Mouse (Mus musculus) skeletal muscle tissue, postnatal 0 days (tissue): ENCODE measurements around the gene Susd3. TPM values are rescaled to one million over a fixed set of nuclear protein-coding genes. Genes with fewer than 3 reads are reported as not detected.

Source experiments
- polyA plus RNA-seq: library from polyadenylated mRNA; unstranded; fragments of >200 nt; fragmentation: Nextera tagmentation; extraction: Ambion mirVana; gene quantifications from 2 replicates; pipeline ENCODE4 v1.2.1, GENCODE M21; 2015

The Susd3 gene
- polyA plus RNA-seq = 1.0 and 1.3 TPM in 2 replicates

DNA sequence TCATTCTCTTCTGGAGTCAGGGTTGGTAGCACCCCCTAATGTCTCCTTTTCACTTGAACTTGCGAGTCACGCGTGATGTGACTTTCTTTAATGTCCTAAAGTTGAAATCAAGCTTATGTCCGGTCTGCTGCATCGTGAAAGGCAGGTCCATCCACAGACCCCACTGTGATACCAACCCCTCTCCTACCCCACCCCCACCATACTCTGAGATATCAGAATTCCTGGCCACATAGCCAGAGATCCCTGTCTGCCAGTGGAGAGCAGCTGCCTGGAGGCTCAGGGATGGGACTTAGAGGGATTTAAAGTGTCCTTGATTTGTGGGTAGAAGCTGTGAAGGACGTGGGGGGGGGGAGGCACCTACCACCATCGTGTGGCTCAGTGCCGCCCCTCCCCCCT is at the start of gene Susd3:
Susd3 (minus strand) TSS at position 240 of the 396 bp plus-strand sequence.

GRCm38 (mm10) chr13:49215504-49216219 is 32.8 kb downstream of the Susd3 start, which contains the start of gene Card19:
Card19 (minus strand) TSS chr13:49216037.

GRCm38 (mm10) chr13:49187288-49188218 is 61.0 kb downstream of the Susd3 start, which contains the start of gene Ninj1:
Ninj1 (plus strand) TSS chr13:49187485.

Other genes starting within 250 kb of the Susd3 start
- 3.9 and 5.2 TPM in 2 replicates for gene Wnk2, start 100.7 kb downstream of the Susd3 start, polyA plus RNA-seq
- 58.8 and 62.0 TPM in 2 replicates for gene Ninj1, start 61.2 kb downstream of the Susd3 start, polyA plus RNA-seq
- 97.6 and 99.6 TPM in 2 replicates for gene Card19, start 32.7 kb downstream of the Susd3 start, polyA plus RNA-seq
- gene Fgd3, start 71.6 kb upstream of the Susd3 start, polyA plus RNA-seq = 0.05 and 0.19 TPM in 2 replicates
- gene Bicd2, start 92.9 kb upstream of the Susd3 start, polyA plus RNA-seq = 20.2 and 20.9 TPM in 2 replicates
- gene Ippk, start 172.5 kb upstream of the Susd3 start, polyA plus RNA-seq = 8.5 and 8.6 TPM in 2 replicates
- gene Tes3-ps, start 244.6 kb upstream of the Susd3 start, polyA plus RNA-seq = 0.56 TPM in 2 replicates